Mouse (Mus musculus) cerebellum, adult 2 months (tissue): ENCODE measurements around the gene Col4a4. TPM values are rescaled to one million over a fixed set of nuclear protein-coding genes. Genes with fewer than 3 reads are reported as not detected.

Source experiments
- DNase-seq, 2 experiments: peaks; one replicate each; pipeline ENCODE4 v3.0.0; 2021
- H3K27ac ChIP-seq: fragments of 200-500 bp; 2 replicates; pipeline ENCODE4 v1.5.1; 2012; ENCODE audit warnings: low read length, control low read depth, inconsistent platforms; ENCODE audit not compliant: insufficient read depth
- H3K27me3 ChIP-seq: fragments of 200-500 bp; 2 replicates; pipeline ENCODE4 v1.6.1; 2012; ENCODE audit warnings: inconsistent platforms, mild to moderate bottlenecking, low read length, moderate library complexity; ENCODE audit not compliant: control insufficient read depth, insufficient read depth
- H3K4me1 ChIP-seq: fragments of 200-500 bp; 2 replicates; pipeline ENCODE4 v1.6.1; 2011; ENCODE audit warnings: low read length; ENCODE audit not compliant: control insufficient read depth, insufficient read depth
- H3K4me3 ChIP-seq: fragments of 200-500 bp; replicated peaks from 2 replicates; pipeline ENCODE3; 2011; ENCODE audit warnings: mild to moderate bottlenecking, low read depth, low read length, control low read depth; ENCODE audit not compliant: insufficient read depth
- CTCF ChIP-seq: fragments of 200-500 bp; IDR thresholded peaks from 2 replicates; pipeline ENCODE4 v1.5.1; 2011; ENCODE audit warnings: low read depth, mild to moderate bottlenecking, control low read depth, low read length, moderate library complexity, borderline replicate concordance; ENCODE audit not compliant: insufficient read depth
- POLR2A ChIP-seq: fragments of 200-500 bp; IDR thresholded peaks from 2 replicates; pipeline ENCODE4 v1.6.1; 2011; ENCODE audit warnings: low read length, control low read depth, borderline replicate concordance; ENCODE audit not compliant: insufficient read depth
- WGBS: fragments of 180-500 bp; shearing (Covaris S2); methylation state at CpG from one replicate; pipeline ENCODE4 v1.1.7; 2018; 5-methylcytosine and 5-hydroxymethylcytosine counted together
- polyA plus RNA-seq: library from polyadenylated mRNA; depleted of rRNA; stranded (reverse); fragments of >200 nt; gene quantifications from 2 replicates; pipeline ENCODE4 v1.2.3, GENCODE M21; 2012

Col4a4 gene
- polyA plus RNA-seq, 1 experiment: 0.39 TPM

DNA sequence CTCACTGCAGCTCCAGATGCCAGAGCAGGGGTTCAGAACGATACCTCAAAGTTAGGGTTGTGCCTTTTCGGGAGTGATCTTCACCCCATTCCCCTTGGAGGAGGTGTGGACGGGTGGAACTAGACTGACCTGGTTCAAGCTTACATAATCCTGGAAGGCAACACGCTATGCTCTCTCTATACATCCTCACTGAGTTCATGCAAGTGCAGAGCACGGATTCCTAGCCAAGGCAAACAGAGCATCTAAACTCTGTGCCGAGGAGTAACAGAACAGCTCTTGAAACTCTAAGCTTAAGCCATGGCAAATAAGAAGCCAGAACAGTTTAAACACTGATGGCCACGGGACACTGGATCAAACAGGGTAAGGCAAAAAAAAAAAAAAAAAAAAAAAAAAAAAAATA, 104.3 kb downstream of the Col4a4 start:
- H3K4me1 ChIP-seq: no peaks in the 10 kb centered on the region
- H3K4me3 ChIP-seq: no peak overlapping the region
- H3K27me3 ChIP-seq: no peaks in the 10 kb centered on the region
- TF ChIP-seq CTCF (no peak), POLR2A (no peak)
- H3K27ac ChIP-seq: no peak overlapping the region
- DNase-seq: no peak
- WGBS: 91% methylated on average over 7 of the region's 7 CpGs

DNA sequence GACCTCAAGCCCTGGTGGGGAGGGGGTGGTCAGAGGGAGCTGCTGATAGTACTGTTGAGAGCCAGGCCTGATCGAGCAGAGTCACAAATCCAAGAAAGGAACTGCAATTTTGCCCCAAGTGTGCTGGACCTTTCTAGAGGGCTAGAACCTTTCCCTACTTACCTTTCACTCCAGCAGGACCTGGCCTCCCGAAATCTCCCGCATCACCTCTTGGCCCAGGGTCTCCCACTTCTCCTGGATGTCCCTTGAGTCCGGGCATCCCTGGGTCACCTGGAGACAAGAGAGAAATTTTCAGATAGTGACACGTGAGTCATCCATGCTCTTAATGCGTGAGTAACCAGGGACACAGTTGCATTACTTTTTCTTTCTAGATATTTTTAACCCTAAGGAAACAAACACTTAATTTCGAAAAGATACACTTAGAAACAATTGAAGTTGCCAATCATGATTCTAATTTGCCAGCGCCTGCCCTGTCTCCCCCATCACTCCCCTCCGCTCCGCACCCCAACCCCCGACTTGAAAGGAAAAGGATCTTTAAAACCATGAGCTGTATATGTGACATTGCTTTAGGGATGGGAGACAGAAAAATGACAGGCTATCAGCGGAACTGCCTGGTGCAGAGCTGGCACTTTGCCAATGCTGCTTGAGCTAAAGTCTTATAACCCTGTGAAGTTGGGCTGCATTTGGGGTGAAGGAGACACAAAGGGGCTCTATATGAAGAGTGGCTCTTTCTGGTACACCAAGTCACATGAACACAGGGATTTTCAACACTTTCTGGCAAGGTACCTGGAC, 106.8 kb downstream of the Col4a4 start:
- no peak overlapping the region for H3K27ac ChIP-seq
- no peaks in the 10 kb centered on the region for H3K27me3 ChIP-seq
- H3K4me3 ChIP-seq: no peak overlapping the region
- no peaks in the 10 kb centered on the region for H3K4me1 ChIP-seq
- WGBS: 68% methylated on average over 12 of the region's 12 CpGs
- no peak for DNase-seq
- no peak for TF ChIP-seq CTCF
- no peak for TF ChIP-seq POLR2A

- H3K27ac ChIP-seq: no peak overlapping the region
- DNase-seq: no peak
- no peaks in the 10 kb centered on the region for H3K27me3 ChIP-seq
- H3K4me3 ChIP-seq: no peak overlapping the region
- TF ChIP-seq CTCF (no peak), POLR2A (no peak)
- no peaks in the 10 kb centered on the region for H3K4me1 ChIP-seq
- 18% methylated on average over 9 of the region's 9 CpGs for WGBS
These were observed 109.9 kb downstream of the Col4a4 start for GRCm38 (mm10) chr1:82476746-82477145.

DNA sequence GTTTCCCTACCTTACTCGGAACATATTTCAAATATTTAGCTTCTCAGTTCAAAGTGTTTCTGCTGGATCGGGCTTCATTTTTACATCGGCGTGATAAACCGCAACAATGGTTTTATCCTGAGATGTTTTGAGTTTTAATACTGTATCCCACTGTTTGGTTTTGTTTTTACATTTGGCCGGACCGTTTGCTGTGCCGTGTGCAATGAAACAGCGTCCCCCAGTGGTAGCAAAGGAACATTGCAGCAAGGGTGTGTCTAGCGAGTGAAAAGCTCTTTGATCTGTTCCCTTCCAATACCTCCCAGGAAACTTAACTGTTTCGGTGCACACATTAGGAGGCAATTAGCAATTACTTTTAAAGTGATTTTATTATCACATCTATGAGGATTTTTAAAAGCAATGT, 110.4 kb downstream of the Col4a4 start:
- peak in 1 of 2 experiments; percentile 13 for DNase-seq
- Histone ChIP-seq H3K27ac (no peak overlapping the region), H3K27me3 (no peaks in the 10 kb centered on the region), H3K4me1 (no peaks in the 10 kb centered on the region), H3K4me3 (no peak overlapping the region)
- TF ChIP-seq POLR2A (no peak), CTCF (peak; percentile 66)
- WGBS: 47% methylated on average over 11 of the region's 11 CpGs

- Histone ChIP-seq H3K4me3 (no peak overlapping the region), H3K27ac (no peak overlapping the region), H3K4me1 (no peaks in the 10 kb centered on the region), H3K27me3 (no peaks in the 10 kb centered on the region)
- DNase-seq: no peak
- TF ChIP-seq POLR2A: no peak
- TF ChIP-seq CTCF: no peak
- 73% methylated on average over 4 of the region's 4 CpGs for WGBS
These were observed 110.8 kb downstream of the Col4a4 start for GRCm38 (mm10) chr1:82475821-82476220.

DNA sequence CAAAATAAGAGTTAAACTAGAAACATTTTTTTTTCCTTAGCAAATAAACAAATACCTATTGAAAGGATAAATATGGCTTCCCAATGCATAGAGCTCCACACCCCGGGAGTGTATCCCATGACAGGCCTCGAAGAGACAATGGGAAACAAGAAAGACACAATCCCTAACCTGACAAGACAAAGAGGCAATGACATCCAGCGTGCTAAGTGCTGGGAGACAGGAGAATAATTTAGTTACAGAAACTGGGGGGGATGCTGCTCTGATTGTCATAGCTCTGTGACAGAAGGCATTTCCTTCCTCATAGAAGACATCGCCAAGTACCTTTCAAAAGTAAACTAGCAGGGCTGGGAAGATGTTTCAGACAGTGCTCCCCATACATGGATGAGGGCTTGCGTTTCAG, 111.4 kb downstream of the Col4a4 start:
- 67% methylated on average over 5 of the region's 5 CpGs for whole genome bisulfite sequencing
- Histone ChIP-seq H3K4me3 (no peak overlapping the region), H3K4me1 (no peaks in the 10 kb centered on the region), H3K27ac (no peak overlapping the region), H3K27me3 (no peaks in the 10 kb centered on the region)
- TF ChIP-seq POLR2A (no peak), CTCF (no peak)
- no peak for DNase-seq

DNA sequence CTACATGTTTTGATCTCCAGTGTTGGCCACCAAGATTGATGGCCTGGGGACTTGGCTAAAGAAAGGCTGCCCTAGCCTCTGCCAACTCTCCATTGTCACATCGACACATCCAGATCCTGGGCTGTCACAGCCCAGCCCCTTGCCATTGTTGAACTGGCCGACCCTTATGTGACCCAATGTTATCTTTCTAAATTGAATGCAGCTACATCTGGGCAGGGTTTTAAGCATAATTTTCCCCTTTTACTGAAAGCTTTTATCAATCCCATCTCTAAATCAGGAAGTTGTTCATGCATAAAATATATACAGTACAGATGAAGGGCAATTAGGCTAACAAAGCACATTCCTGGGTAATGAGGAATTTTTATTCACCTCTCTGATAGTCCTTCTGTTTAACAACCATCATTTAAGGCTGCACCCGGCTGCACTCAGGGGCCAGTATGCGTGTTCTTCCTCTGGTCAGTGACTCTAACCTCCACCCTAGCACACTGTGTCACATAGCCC, 112.1 kb downstream of the Col4a4 start:
- Histone ChIP-seq H3K4me3 (no peak overlapping the region), H3K4me1 (no peaks in the 10 kb centered on the region), H3K27me3 (no peaks in the 10 kb centered on the region), H3K27ac (no peak overlapping the region)
- WGBS: 39% methylated on average over 4 of the region's 4 CpGs
- no peak for DNase-seq
- TF ChIP-seq CTCF: no peak
- no peak for TF ChIP-seq POLR2A

- Histone ChIP-seq H3K27ac (no peak overlapping the region), H3K4me3 (no peak overlapping the region), H3K27me3 (no peaks in the 10 kb centered on the region), H3K4me1 (no peaks in the 10 kb centered on the region)
- DNase-seq: no peak
- TF ChIP-seq POLR2A (no peak), CTCF (no peak)
These were observed 113.2 kb downstream of the Col4a4 start for GRCm38 (mm10) chr1:82473467-82473866.
